In genomic region chrX:100741940-100742339, GRCm38 (mm10) we compare ENCODE assay signal across 9 mouse cellular contexts. TPM values are rescaled to one million over a fixed set of nuclear protein-coding genes. Genes with fewer than 3 reads are reported as not detected.
A peak's percentile ranks its signal among the peaks of the same experiment; 100 is the strongest.
DNase-seq lines count a peak whose midpoint lies in the region; ATAC-seq and TF ChIP-seq lines count a peak whose summit lies in the region.
"Had no signal": no experiment of that assay in that cellular context is flagged by ENCODE, and none has a peak within 500 bp of the region (broad histone marks: within the 10 kb centered on the region; RNA-seq: fewer than 3 reads in every experiment).

No protein-coding gene starts in this region.

- peak; percentile 84 for ATAC-seq in forebrain, embryonic 15.5 days (replicated peaks)
- peak; percentile 71 for ATAC-seq in midbrain, embryonic 15.5 days (replicated peaks)

- intact Hi-C loops in heart, postnatal 25 days (cut with DNase I): no loop called here
- intact Hi-C loops in left cerebral cortex, adult 2 months (cut with DNase I): loop anchor here (10.0 kb wide), 2 partner anchors 203 to 383 kb away; no protein-coding TSS in a partner anchor

- no peak overlapping the region for H3K4me2 ChIP-seq in forebrain, embryonic 15.5 days (replicated peaks)
- H3K4me2 ChIP-seq in midbrain, embryonic 15.5 days: no peak overlapping the region
- H3K4me2 ChIP-seq: limb, embryonic 13.5 days had no signal

- DNase-seq in heart, adult 11 months: peak; percentile 95
- no peak for DNase-seq in heart, postnatal 25 days (ENCODE audit: low spot score)
- DNase-seq in brain, embryonic 14.5 days (ENCODE audit: low read depth): peak; percentile 89
- peak; percentile 81 for DNase-seq in heart, postnatal 4 days
- peak; percentile 83 for DNase-seq in left cerebral cortex, adult 2 months (ENCODE audit: extremely low spot score in 1 of 2, low spot score in 2 of 2)
- peak; percentile 31 for DNase-seq in splenic B cell, adult 2 months (ENCODE audit: low read depth, low spot score)

- TF ChIP-seq CTCF in brain, embryonic 14.5 days (IDR thresholded peaks at IDR 0.05; ENCODE audit: borderline replicate concordance, extremely low read depth, insufficient read depth, insufficient read length): peak; percentile 70
- peak; percentile 77 for TF ChIP-seq CTCF in left cerebral cortex, adult 2 months (IDR thresholded peaks at IDR 0.05)

- H3K27ac ChIP-seq in forebrain, embryonic 15.5 days (replicated peaks): no peak overlapping the region
- no peak overlapping the region for H3K27ac ChIP-seq in left cerebral cortex, adult 2 months
- H3K27ac ChIP-seq in midbrain, embryonic 15.5 days: 0 out of 2 replicates have a peak overlapping the region, but pooled peaks have one; percentile 13
- H3K27ac ChIP-seq: limb, embryonic 13.5 days had no signal

- H3K36me3 ChIP-seq in forebrain, embryonic 15.5 days: no peaks in the 10 kb centered on the region
- H3K36me3 ChIP-seq in midbrain, embryonic 15.5 days (replicated peaks): no peaks in the 10 kb centered on the region
- H3K36me3 ChIP-seq in splenic B cell, adult 2 months (ENCODE audit: control insufficient read depth, insufficient read depth, low read length, poor library complexity, severe bottlenecking): no peaks in the 10 kb centered on the region
- H3K36me3 ChIP-seq: limb, embryonic 13.5 days had no signal

- no peak for TF ChIP-seq POLR2A in brain, embryonic 14.5 days (IDR thresholded peaks at IDR 0.05; ENCODE audit: borderline replicate concordance, extremely low read depth, insufficient read depth, insufficient read length, poor library complexity, severe bottlenecking)

- H3K9me3 ChIP-seq in forebrain, embryonic 15.5 days: no peaks in the 10 kb centered on the region
- H3K9me3 ChIP-seq in midbrain, embryonic 15.5 days: no peaks in the 10 kb centered on the region
- H3K9me3 ChIP-seq: limb, embryonic 13.5 days had no signal

- H3K4me1 ChIP-seq in forebrain, embryonic 15.5 days: peaks cover 5% of the 10 kb centered on the region; the same call in 1 of the 2 replicates
- H3K4me1 ChIP-seq in midbrain, embryonic 15.5 days: 0 out of 2 replicates have a peak, but pooled peaks cover 8% of the 10 kb centered on the region
- H3K4me1 ChIP-seq: limb, embryonic 13.5 days had no signal

- no peak overlapping the region for H3K4me3 ChIP-seq in forebrain, embryonic 15.5 days
- H3K4me3 ChIP-seq in left cerebral cortex, adult 2 months: no peak overlapping the region
- H3K4me3 ChIP-seq in midbrain, embryonic 15.5 days: no peak overlapping the region
- H3K4me3 ChIP-seq: limb, embryonic 13.5 days had no signal

- no peaks in the 10 kb centered on the region for H3K27me3 ChIP-seq in forebrain, embryonic 15.5 days
- H3K27me3 ChIP-seq in midbrain, embryonic 15.5 days (replicated peaks): no peaks in the 10 kb centered on the region
- no peaks in the 10 kb centered on the region for H3K27me3 ChIP-seq in splenic B cell, adult 2 months (ENCODE audit: control insufficient read depth, insufficient read depth, low read length, poor library complexity, severe bottlenecking)

- 17% methylated on average over 10 of the region's 10 CpGs for WGBS in forebrain, embryonic 15.5 days
- WGBS in midbrain, embryonic 15.5 days: 12% methylated on average over 10 of the region's 10 CpGs

- H3K9ac ChIP-seq in forebrain, embryonic 15.5 days (replicated peaks): no peak overlapping the region
- no peak overlapping the region for H3K9ac ChIP-seq in midbrain, embryonic 15.5 days
- H3K9ac ChIP-seq: limb, embryonic 13.5 days had no signal

RNA-seq across cellular contexts. Expression of gene Gdpd2, which starts 12.3 kb away (rescaled TPM):
- total RNA-seq in heart, postnatal 25 days (2021): not detected
- polyA plus RNA-seq in brain, embryonic 14.5 days (2012; rRNA removed): 51.1 and 52.8 TPM in 2 replicates
- 10.2 and 13.8 TPM in 2 replicates for polyA plus RNA-seq in forebrain, embryonic 15.5 days (2015; fragmentation: Nextera tagmentation; extraction: Ambion mirVana)
- total RNA-seq in heart, postnatal 4 days (2021): under 1 TPM; 0.32 to 0.41 TPM
- total RNA-seq in left cerebral cortex, adult 2 months (2021): 10 to 100 TPM in 1 of 2 experiments, 1 to 10 TPM in 1; 5.6 to 12.1 TPM
- 34.1 and 35.0 TPM in 2 replicates for polyA plus RNA-seq in midbrain, embryonic 15.5 days (2015; fragmentation: Nextera tagmentation; extraction: Ambion mirVana)

RNA-seq across cellular contexts. Expression of gene Dlg3, which starts 25.6 kb away (rescaled TPM):
- total RNA-seq in heart, postnatal 25 days (2021): 1 to 10 TPM; 3.2 to 3.4 TPM
- 42.6 and 50.8 TPM in 2 replicates for polyA plus RNA-seq in brain, embryonic 14.5 days (2012; rRNA removed)
- 7.3 and 10.0 TPM in 2 replicates for polyA plus RNA-seq in forebrain, embryonic 15.5 days (2015; fragmentation: Nextera tagmentation; extraction: Ambion mirVana)
- 1 to 10 TPM; 4.6 to 5.3 TPM for total RNA-seq in heart, postnatal 4 days (2021)
- 100 to 1,000 TPM; 134 to 143 TPM for total RNA-seq in left cerebral cortex, adult 2 months (2021)
- 6.2 and 6.6 TPM in 2 replicates for polyA plus RNA-seq in midbrain, embryonic 15.5 days (2015; fragmentation: Nextera tagmentation; extraction: Ambion mirVana)

Comparison
In these comparisons a context has a peak if more than half of its experiments do, and no peak if none do; other contexts are left out.
1. RNA of gene Gdpd2, which starts 12.3 kb away (total RNA-seq): 5.6 to 12.1 TPM in left cerebral cortex, adult 2 months; 0.32 to 0.41 TPM in heart, postnatal 4 days and not detected in heart, postnatal 25 days; every median in the first group is over 4 times any median in the second.
2. RNA of gene Dlg3, which starts 25.6 kb away (total RNA-seq): 134 to 143 TPM in left cerebral cortex, adult 2 months; 4.6 to 5.3 TPM in heart, postnatal 4 days and 3.2 to 3.4 TPM in heart, postnatal 25 days; every median in the first group is over 10 times any median in the second.